Mouse (Mus musculus) intestine, embryonic 16.5 days (tissue): ENCODE results near the gene 2310034G01Rik. TPM values are rescaled to one million over a fixed set of nuclear protein-coding genes. Genes with fewer than 3 reads are reported as not detected.

ENCODE experiments used
- ATAC-seq: fragments of 200-750 bp; cut with Nextera tagmentation; 2 replicates; pipeline ENCODE4 v1.8.0; 2017; ENCODE audit warnings: moderate TSS enrichment, moderate library complexity
- H3K27ac ChIP-seq: fragments of 300-500 bp; sonication (generic); 2 replicates; pipeline ENCODE4 v1.5.1; 2014; ENCODE audit warnings: mild to moderate bottlenecking, low read length
- H3K27me3 ChIP-seq: fragments of 300-500 bp; sonication (generic); replicated peaks from 2 replicates; pipeline ENCODE4 v1.6.1; 2014; ENCODE audit warnings: low read length, control low read depth, mixed read lengths; ENCODE audit not compliant: control insufficient read depth, insufficient read depth
- H3K36me3 ChIP-seq: fragments of 300-500 bp; sonication (generic); 2 replicates; pipeline ENCODE4 v1.6.1; 2014; ENCODE audit warnings: low read length, control low read depth; ENCODE audit not compliant: control insufficient read depth, insufficient read depth
- H3K4me1 ChIP-seq: fragments of 300-500 bp; sonication (generic); 2 replicates; pipeline ENCODE4 v1.6.1; 2014; ENCODE audit warnings: low read length, control low read depth, mixed read lengths; ENCODE audit not compliant: control insufficient read depth, insufficient read depth
- H3K4me2 ChIP-seq: fragments of 300-500 bp; sonication (generic); 2 replicates; pipeline ENCODE4 v1.6.1; 2014; ENCODE audit warnings: low read depth, low read length, control low read depth
- H3K4me3 ChIP-seq: fragments of 300-500 bp; sonication (generic); 2 replicates; pipeline ENCODE4 v1.5.1; 2014; ENCODE audit warnings: mild to moderate bottlenecking, low read length
- H3K9ac ChIP-seq: fragments of 300-500 bp; sonication (generic); 2 replicates; pipeline ENCODE4 v1.6.1; 2014; ENCODE audit warnings: low read depth, low read length
- H3K9me3 ChIP-seq: fragments of 300-500 bp; sonication (generic); 2 replicates; pipeline ENCODE4 v1.6.1; 2016; ENCODE audit warnings: low read length, control low read depth; ENCODE audit not compliant: control insufficient read depth
- WGBS: fragments of 180-500 bp; shearing (Covaris S2); extraction: QIAGEN DNeasy Blood & Tissue Kit; methylation state at CpG from one replicate; pipeline ENCODE4 v1.1.7; 2014; 5-methylcytosine and 5-hydroxymethylcytosine counted together
- polyA plus RNA-seq: library from polyadenylated mRNA; unstranded; fragments of >200 nt; fragmentation: Nextera tagmentation; extraction: Ambion mirVana; gene quantifications from 2 replicates; pipeline ENCODE4 v1.2.1, GENCODE M21; 2015

Gene 2310034G01Rik
- polyA plus RNA-seq, 1 experiment from 2014 or later: 1.5 TPM

DNA sequence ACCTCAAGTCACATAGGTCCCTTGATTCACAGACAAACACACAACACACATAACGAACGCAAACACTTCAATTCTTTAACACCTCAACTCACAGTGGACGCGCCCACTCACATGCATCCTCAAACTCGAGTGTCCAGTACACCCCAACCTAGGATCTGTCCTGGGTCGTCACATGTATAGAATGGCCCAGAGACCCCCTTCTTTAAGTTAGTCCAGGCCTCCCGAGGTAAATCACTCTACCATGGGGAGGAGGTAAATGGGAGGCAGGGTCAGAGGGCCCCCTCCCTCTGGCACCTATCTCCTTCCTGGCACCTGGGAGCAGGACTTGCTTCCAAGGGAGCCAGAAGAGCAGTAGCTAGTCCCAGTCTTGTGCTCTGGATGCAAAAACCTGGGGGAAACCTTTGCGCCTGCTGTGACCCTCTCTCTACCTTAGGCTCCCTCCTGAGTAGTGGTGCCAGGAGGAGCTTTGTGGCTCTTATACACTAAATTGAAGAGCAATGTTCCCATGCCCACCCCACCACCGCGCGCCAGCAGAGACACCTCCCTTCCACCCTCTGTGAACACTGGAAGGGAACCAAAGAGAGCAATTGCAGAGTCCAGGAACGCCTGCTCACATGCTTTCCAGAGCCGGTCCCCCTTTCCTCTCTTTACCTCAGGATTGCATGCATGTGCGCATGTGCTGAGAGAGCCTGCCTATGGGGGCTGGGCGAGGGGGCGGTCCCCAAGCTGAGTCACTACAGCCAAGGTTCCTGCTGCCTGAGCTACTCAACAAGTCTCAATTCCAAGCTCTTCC, 31.3 kb downstream of the 2310034G01Rik start:
- peak overlapping the region; percentile 67 for H3K27ac ChIP-seq
- H3K36me3 ChIP-seq: no peaks in the 10 kb centered on the region
- 11% methylated on average over 16 of the region's 16 CpGs for WGBS
- no peaks in the 10 kb centered on the region for H3K9me3 ChIP-seq
- H3K4me3 ChIP-seq: peak overlapping the region; percentile 58
- no peak for ATAC-seq
- H3K4me2 ChIP-seq: peak overlapping the region; percentile 63
- H3K27me3 ChIP-seq: peaks cover 57% of the 10 kb centered on the region
- peaks cover 46% of the 10 kb centered on the region for H3K4me1 ChIP-seq
- H3K9ac ChIP-seq: peak overlapping the region; percentile 1; the same call in 1 of the 2 replicates

GRCm38 (mm10) chr19:46318031-46318471, 32.1 kb downstream of the 2310034G01Rik start:
- 1% methylated on average over 32 of the region's 42 CpGs for WGBS
- Histone ChIP-seq H3K36me3 (no peaks in the 10 kb centered on the region), H3K9me3 (no peaks in the 10 kb centered on the region), H3K27me3 (peaks cover 50% of the 10 kb centered on the region), H3K9ac (peak overlapping the region; percentile 73), H3K4me1 (peaks cover 46% of the 10 kb centered on the region), H3K27ac (peak overlapping the region; percentile 77), H3K4me3 (peak overlapping the region; percentile 58), H3K4me2 (peak overlapping the region; percentile 63)
- ATAC-seq: peak; percentile 27

DNA sequence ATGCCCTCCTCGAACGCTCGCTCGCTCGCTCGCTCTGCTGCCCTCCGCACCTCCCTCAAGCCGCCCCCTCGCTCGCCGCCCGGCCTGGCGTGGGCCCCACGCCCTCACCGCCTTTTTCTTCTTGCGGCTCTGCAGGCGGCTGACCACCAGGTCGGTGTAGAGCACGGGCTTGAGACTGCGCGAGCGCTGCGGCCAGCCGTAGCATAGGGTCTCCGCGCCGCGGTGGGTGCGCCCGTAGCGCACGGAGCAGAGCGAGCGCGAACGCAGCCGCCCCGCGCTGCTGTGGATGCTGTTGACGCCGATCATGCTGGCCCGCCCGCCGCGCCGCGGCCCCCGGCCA, 32.6 kb downstream of the 2310034G01Rik start:
- peaks cover 44% of the 10 kb centered on the region for H3K4me1 ChIP-seq
- peak overlapping the region; percentile 77 for H3K27ac ChIP-seq
- 0 out of 2 replicates have a peak, but pooled peaks have one; percentile 0 for ATAC-seq
- WGBS: 1% methylated on average over 48 of the region's 48 CpGs
- peaks cover 44% of the 10 kb centered on the region for H3K27me3 ChIP-seq
- H3K9ac ChIP-seq: peak overlapping the region; percentile 73
- H3K4me3 ChIP-seq: peak overlapping the region; percentile 58
- H3K36me3 ChIP-seq: 0 out of 2 replicates have a peak, but pooled peaks cover 4% of the 10 kb centered on the region
- H3K9me3 ChIP-seq: no peaks in the 10 kb centered on the region
- peak overlapping the region; percentile 63 for H3K4me2 ChIP-seq

DNA sequence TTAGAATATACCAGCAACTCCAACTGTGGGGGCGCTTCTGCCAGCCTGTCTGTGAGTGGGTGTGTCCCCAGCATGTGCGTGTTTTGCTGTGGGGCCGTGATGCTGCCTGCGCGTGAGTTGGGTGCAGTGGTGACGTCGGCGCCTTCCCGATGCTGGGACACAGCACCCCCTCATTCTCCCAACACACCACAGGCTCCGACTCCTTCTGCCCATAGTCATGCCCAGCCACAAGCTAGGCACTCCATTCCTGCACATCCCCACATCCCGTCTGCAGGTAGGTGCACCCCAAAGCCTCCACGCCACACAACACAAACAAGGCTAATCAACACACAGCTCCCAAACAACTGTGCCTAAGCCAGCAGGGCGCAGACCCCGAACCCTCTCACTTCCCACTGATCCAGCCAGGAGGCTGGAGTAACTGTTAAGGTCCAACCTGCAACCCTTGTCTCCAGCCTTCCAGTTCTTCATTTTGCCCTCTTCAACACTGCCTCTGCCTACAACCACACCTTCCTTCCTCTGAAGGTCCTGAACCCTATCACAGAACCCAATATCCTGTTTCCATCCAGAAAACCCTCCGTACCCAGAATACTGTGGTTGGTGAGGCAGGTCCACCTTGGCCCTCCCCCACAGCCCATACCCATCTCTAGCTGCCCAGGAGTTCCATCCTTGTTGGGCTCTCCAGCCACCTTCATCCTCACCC, 33.1 kb downstream of the 2310034G01Rik start:
- WGBS: 26% methylated on average over 15 of the region's 15 CpGs
- Histone ChIP-seq H3K4me3 (peak overlapping the region; percentile 58), H3K9ac (peak overlapping the region; percentile 73), H3K36me3 (0 out of 2 replicates have a peak, but pooled peaks cover 5% of the 10 kb centered on the region), H3K27me3 (peaks cover 40% of the 10 kb centered on the region), H3K9me3 (no peaks in the 10 kb centered on the region), H3K4me2 (peak overlapping the region; percentile 63), H3K27ac (peak overlapping the region; percentile 77), H3K4me1 (peaks cover 39% of the 10 kb centered on the region)
- no peak for ATAC-seq

DNA sequence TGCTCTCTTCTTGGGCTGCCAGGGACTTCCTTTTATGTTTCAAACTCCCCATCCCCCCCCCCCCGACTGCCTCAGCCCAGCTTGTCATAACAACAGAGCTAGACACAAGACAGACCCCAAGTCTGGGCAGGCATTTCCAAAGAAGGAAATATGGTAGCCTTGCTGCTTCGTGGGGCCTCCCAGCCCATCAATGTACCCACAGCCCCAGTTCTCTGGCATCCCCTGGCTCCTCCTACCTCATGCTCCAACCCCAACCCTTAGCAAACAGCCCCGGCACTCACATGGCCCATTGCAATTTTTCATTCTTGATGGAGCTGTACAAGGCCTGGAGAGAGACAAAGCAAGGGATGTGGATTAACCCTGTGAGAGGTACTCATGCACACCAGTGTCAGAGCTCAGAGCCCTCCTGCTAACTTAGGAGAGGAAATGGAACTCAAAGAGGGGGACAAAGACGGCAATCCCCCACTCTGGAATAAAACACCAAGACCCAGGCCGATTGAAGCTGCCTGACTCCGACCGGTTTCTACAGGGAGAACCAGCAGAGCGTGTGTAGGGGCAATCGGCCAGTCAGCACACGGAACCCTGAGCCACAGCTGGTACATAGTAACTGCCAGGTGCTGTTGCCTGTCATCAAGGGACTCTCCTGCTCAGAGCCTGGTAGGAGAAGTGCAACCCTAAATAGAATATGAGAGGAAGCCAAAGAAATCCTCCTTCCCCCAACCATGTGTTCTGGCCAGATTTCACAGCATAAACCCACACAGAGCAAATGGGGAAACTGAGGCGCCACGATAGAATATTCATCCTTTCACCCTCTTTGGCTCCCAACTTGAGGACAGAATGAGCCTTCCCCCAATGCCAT, 34.1 kb downstream of the 2310034G01Rik start:
- Histone ChIP-seq H3K27ac (peak overlapping the region; percentile 77), H3K9me3 (no peaks in the 10 kb centered on the region), H3K9ac (peak overlapping the region; percentile 73), H3K36me3 (0 out of 2 replicates have a peak, but pooled peaks cover 5% of the 10 kb centered on the region), H3K4me3 (peak overlapping the region; percentile 58), H3K27me3 (peaks cover 39% of the 10 kb centered on the region), H3K4me1 (peaks cover 29% of the 10 kb centered on the region), H3K4me2 (peak overlapping the region; percentile 63)
- WGBS: 40% methylated on average over 12 of the region's 12 CpGs
- peak; percentile 61 for ATAC-seq

GRCm38 (mm10) chr19:46314872-46315742, 35.0 kb downstream of the 2310034G01Rik start:
- H3K27me3 ChIP-seq: peaks cover 39% of the 10 kb centered on the region
- no peak overlapping the region; the same call in 1 of the 2 replicates for H3K4me3 ChIP-seq
- H3K27ac ChIP-seq: peak overlapping the region; percentile 66

DNA sequence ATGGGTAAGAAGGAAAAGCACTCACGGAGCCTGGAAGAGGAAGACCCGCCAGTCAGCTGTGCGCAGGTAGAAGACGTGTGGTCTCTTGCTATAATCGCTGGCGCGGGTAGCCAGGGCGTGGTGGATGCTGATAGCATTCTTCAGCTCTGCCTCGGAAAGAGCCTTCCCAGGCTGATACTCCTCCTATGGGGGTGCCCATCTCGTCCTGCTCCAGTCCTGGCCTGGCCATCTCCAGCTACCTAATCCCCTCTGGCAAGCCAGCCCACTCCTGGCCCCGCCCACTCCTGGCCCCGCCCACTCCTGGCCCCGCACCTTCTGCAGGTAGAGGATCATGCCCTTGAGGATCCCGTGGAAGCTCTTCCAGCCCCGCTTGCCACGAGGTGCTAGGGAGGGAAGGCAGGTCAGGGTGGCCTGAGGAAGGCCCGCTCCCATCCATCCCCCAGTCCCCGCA, 35.9 kb downstream of the 2310034G01Rik start:
- H3K27me3 ChIP-seq: peaks cover 33% of the 10 kb centered on the region
- H3K9ac ChIP-seq: peak overlapping the region; percentile 29; the same call in 1 of the 2 replicates
- no peak overlapping the region for H3K27ac ChIP-seq
- 0 out of 2 replicates have a peak, but pooled peaks cover 8% of the 10 kb centered on the region for H3K36me3 ChIP-seq
- H3K4me1 ChIP-seq: peaks cover 26% of the 10 kb centered on the region
- H3K4me2 ChIP-seq: peak overlapping the region; percentile 63; the same call in 1 of the 2 replicates
- H3K9me3 ChIP-seq: no peaks in the 10 kb centered on the region
- WGBS: 24% methylated on average over 18 of the region's 18 CpGs
- ATAC-seq: no peak
- H3K4me3 ChIP-seq: peak overlapping the region; percentile 5

More at GRCm38 (mm10) chr19:46314872-46315742, 35.0 kb downstream of the 2310034G01Rik start:
- Histone ChIP-seq H3K4me2 (peak overlapping the region; percentile 63), H3K9ac (peak overlapping the region; percentile 29; the same call in 1 of the 2 replicates), H3K9me3 (no peaks in the 10 kb centered on the region), H3K4me1 (peaks cover 29% of the 10 kb centered on the region), H3K36me3 (0 out of 2 replicates have a peak, but pooled peaks cover 8% of the 10 kb centered on the region)
- 27% methylated on average over 14 of the region's 14 CpGs for WGBS
- ATAC-seq: peak; percentile 33

- H3K27me3 ChIP-seq: peaks cover 27% of the 10 kb centered on the region
- 66% methylated on average over 6 of the region's 6 CpGs for WGBS
These were observed 36.5 kb downstream of the 2310034G01Rik start for GRCm38 (mm10) chr19:46313591-46313990.

More at GRCm38 (mm10) chr19:46313591-46313990, 36.5 kb downstream of the 2310034G01Rik start:
- H3K36me3 ChIP-seq: 0 out of 2 replicates have a peak, but pooled peaks cover 8% of the 10 kb centered on the region
- no peak overlapping the region for H3K27ac ChIP-seq
- H3K4me2 ChIP-seq: no peak overlapping the region
- no peak for ATAC-seq
- no peaks in the 10 kb centered on the region for H3K9me3 ChIP-seq
- H3K4me3 ChIP-seq: no peak overlapping the region
- H3K4me1 ChIP-seq: peaks cover 25% of the 10 kb centered on the region
- no peak overlapping the region for H3K9ac ChIP-seq
